Mouse (Mus musculus) heart, adult 2 months (tissue): ENCODE results near the gene Perm1. TPM values are rescaled to one million over a fixed set of nuclear protein-coding genes. Genes with fewer than 3 reads are reported as not detected.

Experiments
- DNase-seq, 2 experiments: peaks; one replicate each; pipeline ENCODE4 v3.0.0; 2021
- H3K27ac ChIP-seq: fragments of 200-600 bp; 2 replicates; pipeline ENCODE4 v1.8.1; 2022
- H3K27me3 ChIP-seq: fragments of 200-500 bp; 2 replicates; pipeline ENCODE4 v1.6.1; 2012; ENCODE audit warnings: mild to moderate bottlenecking, low read length, inconsistent platforms, mixed read lengths; ENCODE audit not compliant: control insufficient read depth, insufficient read depth
- H3K36me3 ChIP-seq: fragments of 200-500 bp; 2 replicates; pipeline ENCODE4 v1.6.1; 2012; ENCODE audit warnings: low read length, inconsistent platforms; ENCODE audit not compliant: control insufficient read depth, insufficient read depth
- H3K4me1 ChIP-seq: fragments of 200-500 bp; 2 replicates; pipeline ENCODE4 v1.6.1; 2011; ENCODE audit warnings: low read length; ENCODE audit not compliant: control insufficient read depth, insufficient read depth
- H3K4me3 ChIP-seq: fragments of 200-600 bp; 2 replicates; pipeline ENCODE4 v1.8.1; 2022
- H3K79me2 ChIP-seq: fragments of 200-500 bp; replicated peaks from 2 replicates; pipeline ENCODE4 v1.6.1; 2012; ENCODE audit warnings: mild to moderate bottlenecking, inconsistent platforms, low read length, moderate library complexity, mixed read lengths; ENCODE audit not compliant: control insufficient read depth, insufficient read depth
- H3K9ac ChIP-seq: fragments of 200-500 bp; 2 replicates; pipeline ENCODE4 v1.6.1; 2012; ENCODE audit warnings: low read depth, mild to moderate bottlenecking, control low read depth, inconsistent platforms, low read length, mixed read lengths
- CTCF ChIP-seq: fragments of 200-600 bp; IDR thresholded peaks from 2 replicates; pipeline ENCODE4 v1.8.1; 2022; ENCODE audit warnings: antibody characterized with exemption, mild to moderate bottlenecking, moderate library complexity
- EP300 ChIP-seq: fragments of 200-500 bp; IDR thresholded peaks from 2 replicates; pipeline ENCODE4 v1.6.1; 2011; ENCODE audit warnings: low read depth, low read length, control low read depth; ENCODE audit not compliant: insufficient read depth
- POLR2A ChIP-seq: fragments of 200-500 bp; IDR thresholded peaks from 2 replicates; pipeline ENCODE4 v1.6.1; 2011; ENCODE audit warnings: mild to moderate bottlenecking, low read depth, low read length, control low read depth; ENCODE audit not compliant: insufficient read depth
- WGBS: fragments of 180-500 bp; shearing (Covaris S2); methylation state at CpG from one replicate; pipeline ENCODE4 v1.1.7; 2018; 5-methylcytosine and 5-hydroxymethylcytosine counted together
- intact Hi-C: fragments of 180-260 bp; cut with DNase I; formaldehyde crosslinking; loops from one replicate; pipeline ENCODE4 v1.15.1; 2025
- polyA plus RNA-seq: library from polyadenylated mRNA; depleted of rRNA; stranded (reverse); fragments of >200 nt; gene quantifications from 2 replicates; pipeline ENCODE4 v1.2.3, GENCODE M21; 2012
- total RNA-seq, 2 experiments: library from RNA; stranded (reverse); gene quantifications; 2 replicates each; pipeline ENCODE4 v1.2.3; 2021

Gene Perm1
- total and polyA plus RNA-seq, 3 experiments: 163 to 332 (median 273) TPM

DNA sequence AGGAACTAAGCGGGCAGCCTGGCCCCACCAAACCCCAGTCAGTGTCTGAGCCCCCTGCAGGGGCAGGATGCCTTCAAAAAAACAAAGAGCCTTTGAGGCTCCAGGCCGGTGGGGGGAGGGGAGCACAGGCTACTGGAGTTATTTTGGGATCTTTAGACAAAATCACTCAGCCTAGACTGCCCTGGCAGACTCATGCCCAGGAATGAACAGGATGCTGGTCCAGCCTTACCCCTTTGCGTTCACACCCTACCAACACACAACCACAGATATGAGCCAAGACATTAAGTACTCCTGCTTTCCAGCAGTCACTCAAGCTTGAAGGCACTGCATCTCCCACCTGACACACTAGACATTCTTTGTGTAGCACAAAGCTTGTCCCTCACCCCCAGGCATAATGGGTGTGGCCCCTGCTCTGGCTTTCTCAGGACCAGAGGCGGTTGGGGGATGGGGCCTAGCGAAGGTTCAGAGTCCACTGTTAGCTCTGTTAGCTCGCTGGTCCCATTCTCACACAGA is 26.8 kb upstream of the Perm1 start:
- no peak overlapping the region for H3K27ac ChIP-seq
- no peak overlapping the region for H3K4me3 ChIP-seq
- peaks cover 10% of the 10 kb centered on the region for H3K4me1 ChIP-seq
- no peaks in the 10 kb centered on the region; the same call in 1 of the 2 replicates for H3K79me2 ChIP-seq
- H3K27me3 ChIP-seq: no peaks in the 10 kb centered on the region
- WGBS: 62% methylated on average over 6 of the region's 6 CpGs
- no peak overlapping the region for H3K9ac ChIP-seq
- intact Hi-C loops: no loop called here
- TF ChIP-seq POLR2A: no peak
- TF ChIP-seq CTCF: no peak
- TF ChIP-seq EP300: no peak
- no peaks in the 10 kb centered on the region for H3K36me3 ChIP-seq
- peak in 1 of 2 experiments; percentile 18 for DNase-seq

DNA sequence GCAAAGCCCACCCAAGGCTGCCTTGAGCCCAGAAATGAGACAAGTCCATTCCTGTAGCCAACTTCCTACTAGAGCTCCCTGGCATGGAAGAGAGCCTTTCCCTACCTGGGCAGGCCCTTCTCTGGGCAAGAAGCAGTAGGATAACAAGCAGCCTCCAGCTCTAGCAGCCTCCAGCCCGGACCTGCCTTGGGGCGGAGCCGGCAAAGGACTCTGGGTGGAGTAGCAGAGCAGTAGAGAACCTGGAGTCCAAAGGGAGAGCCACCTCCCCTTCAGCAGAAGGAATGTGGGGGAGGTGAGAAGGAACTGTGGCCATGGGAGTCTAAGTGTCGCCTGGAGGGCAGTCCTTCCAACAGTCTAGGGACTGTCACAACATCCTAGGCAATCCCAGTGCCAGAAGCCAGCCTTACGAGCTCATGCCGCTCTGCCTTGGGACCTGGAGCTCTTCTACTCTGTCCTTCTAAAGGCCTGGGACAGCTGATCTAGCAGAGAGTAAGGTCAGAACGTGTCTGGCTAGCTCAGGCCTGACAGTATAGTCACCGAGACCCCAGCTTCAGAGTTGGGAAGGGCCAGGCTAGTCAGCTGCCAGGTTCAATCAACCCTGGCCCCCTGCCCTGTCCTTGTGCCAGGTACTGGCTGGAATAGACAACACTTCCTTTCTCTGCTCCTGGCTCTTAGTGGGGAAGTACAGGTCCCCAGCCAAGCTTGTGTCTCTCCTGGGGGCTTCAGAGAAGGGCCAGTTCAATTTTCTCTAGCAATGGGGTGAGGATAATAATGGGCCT is 23.1 kb upstream of the Perm1 start:
- TF ChIP-seq POLR2A: no peak
- no peak for TF ChIP-seq CTCF
- TF ChIP-seq EP300: no peak
- intact Hi-C loops: no loop called here
- Histone ChIP-seq H3K4me1 (peaks cover 5% of the 10 kb centered on the region), H3K27ac (peak overlapping the region; percentile 45), H3K36me3 (no peaks in the 10 kb centered on the region), H3K9ac (no peak overlapping the region), H3K79me2 (no peaks in the 10 kb centered on the region), H3K27me3 (no peaks in the 10 kb centered on the region), H3K4me3 (no peak overlapping the region)
- peak in 1 of 2 experiments; percentile 30 for DNase-seq
- WGBS: 32% methylated on average over 8 of the region's 8 CpGs

DNA sequence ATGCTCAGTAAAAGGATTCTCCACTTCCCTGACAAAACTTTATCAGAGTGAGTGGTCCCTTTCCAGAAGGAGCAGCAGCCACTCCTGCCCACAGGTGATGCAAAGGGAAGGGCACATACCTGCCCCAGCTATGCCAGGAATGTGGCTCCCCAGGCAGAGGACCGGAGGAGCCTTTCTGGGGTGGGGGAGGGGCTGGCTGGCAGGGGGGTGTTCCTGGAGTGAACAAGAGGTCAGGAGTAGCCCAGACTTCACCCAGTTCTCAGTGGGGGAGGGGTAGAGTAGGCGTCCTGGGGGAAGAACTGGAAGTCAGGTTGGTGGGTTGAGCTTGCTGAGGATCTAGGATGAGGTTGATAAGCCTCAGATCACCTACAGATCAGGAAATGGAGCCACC is 22.5 kb upstream of the Perm1 start:
- H3K27ac ChIP-seq: no peak overlapping the region; the same call in 1 of the 2 replicates

DNA sequence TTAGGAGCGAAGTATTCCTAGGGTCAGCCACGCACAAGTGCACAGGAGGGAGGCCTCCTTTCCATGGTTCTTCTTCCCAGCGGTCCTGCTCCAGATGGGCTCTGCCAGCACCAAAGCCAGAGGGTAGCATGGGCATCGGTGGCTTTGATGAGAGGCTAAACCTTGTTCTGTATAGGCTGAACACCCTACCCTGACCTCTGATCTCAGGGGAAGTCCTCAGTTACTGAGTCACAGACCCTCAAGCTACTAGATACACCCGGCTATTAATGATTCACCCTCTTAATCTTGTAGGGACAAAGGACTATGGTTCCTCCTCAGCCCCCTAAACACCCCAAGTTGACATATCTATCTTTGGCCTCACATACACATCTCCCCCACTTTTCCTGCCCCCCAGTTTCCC is 21.8 kb upstream of the Perm1 start:
- Histone ChIP-seq H3K4me3 (no peak overlapping the region), H3K27me3 (no peaks in the 10 kb centered on the region), H3K4me1 (peaks cover 8% of the 10 kb centered on the region), H3K79me2 (no peaks in the 10 kb centered on the region), H3K36me3 (no peaks in the 10 kb centered on the region), H3K27ac (no peak overlapping the region), H3K9ac (no peak overlapping the region)
- WGBS: 94% methylated on average over 5 of the region's 5 CpGs
- no peak for DNase-seq
- no peak for TF ChIP-seq EP300
- no peak for TF ChIP-seq POLR2A
- intact Hi-C loops: no loop called here

More for the DNA sequence above, 22.5 kb upstream of the Perm1 start:
- no peak for TF ChIP-seq POLR2A
- no peak for TF ChIP-seq CTCF
- TF ChIP-seq EP300: no peak
- H3K4me1 ChIP-seq: peaks cover 5% of the 10 kb centered on the region
- H3K9ac ChIP-seq: no peak overlapping the region
- H3K36me3 ChIP-seq: no peaks in the 10 kb centered on the region
- no peaks in the 10 kb centered on the region for H3K79me2 ChIP-seq
- WGBS: 32% methylated on average over 2 of the region's 2 CpGs
- DNase-seq: no peak
- intact Hi-C loops: no loop called here
- H3K27me3 ChIP-seq: no peaks in the 10 kb centered on the region
- H3K4me3 ChIP-seq: no peak overlapping the region

DNA sequence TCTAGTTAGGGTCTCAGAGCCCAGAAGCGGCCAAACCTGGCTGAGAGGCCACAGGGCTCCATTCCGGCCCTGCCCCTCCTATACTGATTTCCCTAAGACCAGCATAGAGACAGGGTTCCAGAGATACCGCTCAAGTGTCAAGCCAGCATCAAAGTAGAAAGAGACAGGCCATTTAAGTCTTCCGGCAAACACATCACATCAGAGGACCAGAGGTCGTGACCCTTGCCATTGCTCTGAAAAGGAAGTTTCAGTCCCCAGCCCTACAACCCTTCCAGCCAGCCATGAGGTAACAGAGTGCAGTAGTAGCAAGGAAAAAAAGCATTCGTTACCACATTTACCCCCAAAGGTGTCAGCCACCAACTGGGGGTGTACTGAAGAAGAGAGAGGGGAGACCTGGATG is 21.3 kb upstream of the Perm1 start:
- Histone ChIP-seq H3K27me3 (no peaks in the 10 kb centered on the region), H3K27ac (no peak overlapping the region), H3K4me3 (no peak overlapping the region), H3K36me3 (no peaks in the 10 kb centered on the region), H3K9ac (no peak overlapping the region), H3K79me2 (no peaks in the 10 kb centered on the region), H3K4me1 (peaks cover 8% of the 10 kb centered on the region)
- intact Hi-C loops: no loop called here
- DNase-seq: no peak
- TF ChIP-seq CTCF: no peak
- TF ChIP-seq EP300: no peak
- no peak for TF ChIP-seq POLR2A
- 86% methylated on average over 6 of the region's 6 CpGs for WGBS

DNA sequence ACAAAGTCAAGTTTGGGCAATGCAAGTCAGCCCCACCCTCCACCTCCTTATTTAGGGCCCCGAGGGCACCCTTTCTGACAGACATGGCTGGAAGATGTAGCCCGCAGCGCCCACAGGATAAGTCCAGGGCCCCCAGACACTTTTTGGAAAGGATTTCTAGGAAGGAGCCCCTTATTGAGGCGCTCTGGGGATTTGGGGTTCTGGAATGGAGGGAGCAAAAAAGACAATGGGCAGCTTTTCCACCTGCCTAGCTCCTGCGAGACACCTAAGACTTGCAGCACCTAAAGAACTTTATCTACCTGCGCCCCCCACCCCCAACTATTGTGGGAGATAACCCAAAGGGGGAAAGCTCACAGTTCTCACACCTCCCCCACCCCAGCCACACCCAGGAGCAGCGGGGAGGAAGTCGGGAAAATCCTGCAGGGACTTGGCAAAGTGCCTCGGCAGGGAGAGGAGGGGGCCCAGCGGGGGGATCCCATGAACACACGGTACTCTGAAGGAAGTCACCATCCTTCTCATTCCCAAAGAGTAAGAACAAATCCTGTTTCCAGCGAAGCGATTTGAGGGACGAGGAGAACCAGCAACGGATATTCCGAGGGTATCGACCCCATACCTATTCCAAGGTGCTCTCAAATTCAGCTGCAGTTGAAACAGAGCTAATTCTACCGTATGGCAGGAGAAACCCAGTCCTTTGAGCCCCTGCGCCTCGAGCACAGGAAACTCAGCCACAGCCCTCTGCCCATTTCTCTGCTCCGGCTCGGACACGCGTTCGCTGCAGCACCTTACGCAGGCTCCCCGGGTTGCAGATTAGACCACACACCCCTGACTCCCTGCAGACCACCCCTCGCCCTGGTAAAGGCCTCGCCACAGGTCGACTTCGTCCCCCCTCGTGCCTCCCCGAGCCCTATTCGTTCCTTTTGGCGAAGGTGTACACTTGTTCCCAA is 19.5 kb upstream of the Perm1 start:
- WGBS: 8% methylated on average over 35 of the region's 35 CpGs
- intact Hi-C loops: no loop called here

More for the DNA sequence above, 19.5 kb upstream of the Perm1 start:
- Histone ChIP-seq H3K4me3 (peak overlapping the region; percentile 93), H3K9ac (peak overlapping the region; percentile 87), H3K4me1 (peaks cover 9% of the 10 kb centered on the region), H3K27ac (peak overlapping the region; percentile 83), H3K36me3 (no peaks in the 10 kb centered on the region), H3K79me2 (no peaks in the 10 kb centered on the region), H3K27me3 (no peaks in the 10 kb centered on the region)
- TF ChIP-seq POLR2A: no peak
- peak; percentile 64 to 69 for DNase-seq
